Mouse (Mus musculus) heart, postnatal 10 days (tissue): Measurements from ENCODE around the gene Tmem63a. TPM values are rescaled to one million over a fixed set of nuclear protein-coding genes. Genes with fewer than 3 reads are reported as not detected.
"Not testable (repeated sequence)": the region's sequence is repeated elsewhere in the genome, so short reads cannot be mapped to it uniquely, and the experiment has no call there.

Source experiments
- DNase-seq, 2 experiments: peaks; one replicate each; pipeline ENCODE4 v3.0.0; 2021
- intact Hi-C: fragments of 180-260 bp; cut with DNase I; formaldehyde crosslinking; loops from one replicate; pipeline ENCODE4 v1.15.1; 2025
- total RNA-seq, 2 experiments: library from RNA; stranded (reverse); gene quantifications; 2 replicates each; pipeline ENCODE4 v1.2.3; 2021

The Tmem63a gene
- total RNA-seq, 2 experiments from 2014 or later, result 15.1 to 18.5 TPM

DNA sequence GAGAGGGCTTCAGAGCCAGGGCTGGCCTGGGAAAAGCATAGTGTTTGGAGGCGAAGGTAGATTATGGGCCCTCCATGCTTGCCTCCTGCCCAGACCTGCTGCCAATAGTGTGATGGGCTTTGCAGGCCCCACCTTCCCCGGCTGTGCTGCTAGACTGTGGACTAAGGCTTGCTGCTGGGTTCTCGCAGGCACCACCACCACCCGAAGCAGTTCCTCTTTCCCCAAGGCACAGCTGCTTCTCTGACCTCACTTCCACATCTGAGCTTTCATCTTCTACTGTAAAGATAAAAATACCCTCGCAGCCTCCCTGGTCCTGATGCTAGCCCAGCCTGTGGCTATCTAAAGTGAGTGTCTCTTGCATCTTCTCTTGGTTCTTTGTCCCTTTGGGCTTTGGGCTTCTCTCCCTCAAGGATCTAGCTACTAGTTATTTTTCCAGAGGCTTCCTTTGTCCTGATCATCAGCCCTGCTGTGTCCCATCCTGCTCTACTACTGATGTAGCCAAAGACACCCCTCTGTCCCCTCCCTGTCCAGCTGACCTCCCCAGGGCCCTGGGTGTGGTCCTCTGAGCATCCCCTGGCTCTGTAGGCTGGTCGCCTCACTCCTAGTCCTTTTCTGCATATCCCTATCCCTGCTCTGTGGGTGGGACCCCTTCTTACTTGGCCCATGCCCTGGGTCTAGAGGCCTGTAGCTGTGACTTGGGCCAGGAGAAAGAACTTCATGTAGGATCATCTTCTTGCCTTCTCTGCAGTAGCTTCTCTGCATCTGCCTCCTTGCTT is 19.7 kb upstream of the Tmem63a start:
- intact Hi-C loops, result no loop called here
- no peak for DNase-seq

DNA sequence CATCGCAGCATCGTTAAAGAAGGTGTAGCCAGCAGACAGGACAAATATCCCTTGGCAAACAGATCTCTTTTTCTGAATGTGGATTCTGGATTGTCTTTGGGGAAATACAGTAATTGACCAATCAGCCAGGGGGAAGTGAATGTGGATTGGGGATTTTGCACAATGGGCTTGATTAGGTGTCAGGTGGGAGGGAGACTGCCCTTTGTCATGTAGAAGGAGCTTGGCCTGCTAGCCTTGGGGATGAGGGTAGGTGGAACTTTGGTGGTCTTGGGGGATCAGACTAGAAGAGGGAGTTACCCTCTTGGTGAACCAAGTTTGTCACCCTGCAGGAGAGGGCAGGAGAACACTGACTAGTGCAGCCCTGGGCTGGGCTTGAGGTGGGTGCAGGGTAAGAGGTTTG is 17.4 kb upstream of the Tmem63a start:
- intact Hi-C loops, result no loop called here
- DNase-seq, result no peak

DNA sequence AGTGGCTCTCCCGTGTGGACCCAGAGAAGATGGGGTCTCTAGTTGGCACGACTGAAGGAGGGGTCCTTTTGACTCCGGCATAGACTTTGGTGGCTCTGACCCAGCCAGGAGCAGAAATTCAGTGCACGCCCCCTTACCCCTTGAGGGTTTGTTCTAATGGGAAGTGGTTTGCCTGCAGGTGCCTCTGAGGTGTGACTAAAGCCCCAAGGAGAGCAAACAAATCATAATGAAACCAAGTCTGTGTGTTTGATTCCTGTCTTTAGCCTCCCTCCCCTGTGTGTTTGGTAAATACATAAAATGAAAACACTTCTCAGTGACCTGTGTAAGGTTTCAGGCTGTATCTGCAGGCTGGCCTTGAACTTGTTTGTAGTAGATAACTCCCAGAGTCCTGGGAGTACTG is 15.9 kb upstream of the Tmem63a start:
- intact Hi-C loops, result no loop called here
- no peak for DNase-seq

DNA sequence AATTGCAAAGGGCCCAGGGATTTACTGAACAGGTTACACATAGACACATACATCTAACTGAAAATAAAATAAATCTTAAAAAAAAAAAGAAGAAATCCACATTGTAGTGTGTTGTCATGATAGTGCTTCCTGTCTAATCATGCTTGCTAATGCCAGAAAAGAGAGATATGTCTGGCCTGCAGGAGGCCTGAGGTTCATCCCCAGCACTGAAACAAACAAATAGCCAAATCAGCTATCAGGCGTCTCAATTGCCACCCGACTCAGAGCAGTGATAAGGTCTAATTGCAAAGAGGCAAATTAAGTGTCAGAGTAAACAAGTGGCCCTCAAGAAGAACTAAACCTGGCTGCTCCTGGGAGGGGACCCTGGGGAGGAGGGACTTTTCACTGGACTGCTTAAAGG is 12.5 kb upstream of the Tmem63a start:
- intact Hi-C loops, result no loop called here
- no peak for DNase-seq

DNA sequence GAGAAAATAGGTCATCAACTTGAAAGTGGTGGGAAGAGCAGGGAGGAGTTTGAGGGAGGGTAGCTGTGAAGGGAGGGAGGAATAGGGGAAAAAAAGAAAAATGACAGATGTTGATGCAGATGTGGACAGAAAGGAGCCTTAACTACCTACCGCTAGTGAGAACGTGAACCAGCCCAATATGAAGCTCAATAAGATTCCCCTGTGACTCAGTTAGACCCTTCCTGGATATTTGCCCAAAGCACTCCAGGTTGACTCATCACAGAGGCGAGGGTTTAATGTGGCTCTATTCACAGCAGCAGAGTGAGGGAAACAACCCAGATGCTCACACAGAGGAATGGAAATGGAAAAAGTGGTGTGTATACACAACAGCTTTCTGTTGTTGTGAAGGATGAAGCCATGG is 11.0 kb upstream of the Tmem63a start:
- intact Hi-C loops, result no loop called here
- no peak for DNase-seq

DNA sequence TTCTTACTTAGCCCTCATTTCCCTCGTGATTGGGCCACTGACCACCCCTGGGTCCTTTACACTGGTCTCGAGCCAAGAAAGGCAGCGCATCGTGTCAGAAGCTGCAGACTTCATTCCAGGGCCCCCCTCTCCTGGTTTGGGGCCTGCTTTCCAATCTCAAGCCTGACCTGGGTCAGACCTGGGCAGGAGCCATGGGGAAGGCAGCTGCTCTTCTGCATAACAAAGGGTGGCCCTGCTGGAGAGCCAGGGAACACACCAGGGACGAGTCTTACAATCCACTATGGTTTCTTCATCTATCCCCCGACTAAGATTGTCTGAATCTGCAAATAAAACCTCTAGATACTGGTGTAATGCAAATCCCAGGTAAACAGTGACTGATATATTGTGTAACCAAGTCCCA is 8.5 kb upstream of the Tmem63a start:
- DNase-seq, result no peak
- intact Hi-C loops, result no loop called here

DNA sequence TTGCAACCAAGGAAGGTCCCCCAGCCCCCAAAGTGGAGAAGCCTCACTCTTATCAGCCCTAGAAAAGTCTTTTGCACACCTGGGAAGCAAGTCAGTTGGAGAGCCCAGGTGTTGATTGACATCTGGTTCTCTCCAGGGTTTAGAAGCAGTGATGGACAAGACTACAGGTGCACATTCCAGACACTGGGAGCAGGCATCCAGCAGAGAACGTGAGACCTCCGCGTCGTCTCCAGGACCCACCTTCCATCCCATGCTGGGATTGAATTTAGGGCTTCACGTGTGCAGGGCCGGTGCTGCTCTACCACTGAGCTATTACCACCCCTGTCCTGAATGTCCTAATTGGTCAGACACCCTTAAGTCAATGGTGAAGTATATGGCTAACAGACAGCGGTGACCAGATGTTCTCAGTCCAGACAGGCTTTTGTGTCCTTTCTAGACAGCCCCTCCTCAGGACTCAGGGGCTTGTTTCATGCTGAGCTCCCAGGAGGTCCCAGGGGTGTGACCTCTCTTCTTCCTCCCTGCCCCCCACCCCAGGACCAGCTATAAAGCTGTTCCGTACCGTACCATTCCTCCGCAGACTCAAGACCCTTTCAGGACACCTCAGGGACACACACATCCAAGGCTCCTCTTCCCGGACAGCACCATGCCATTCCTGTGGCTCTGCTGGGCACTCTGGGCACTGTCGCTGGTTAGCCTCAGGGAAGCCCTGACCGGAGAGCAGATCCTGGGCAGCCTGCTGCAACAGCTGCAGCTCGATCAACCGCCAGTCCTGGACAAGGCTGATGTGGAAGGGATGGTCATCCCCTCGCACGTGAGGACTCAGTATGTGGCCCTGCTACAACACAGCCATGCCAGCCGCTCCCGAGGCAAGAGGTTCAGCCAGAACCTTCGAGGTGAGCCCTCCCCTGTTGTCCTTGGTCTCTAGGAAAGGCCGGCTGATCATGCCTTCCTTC is 7.4 kb upstream of the Tmem63a start, which contains the start of gene Lefty1:
Lefty1 (plus strand) TSS at position 556 of the 953 bp plus-strand sequence.
- intact Hi-C loops, result no loop called here
- no peak for DNase-seq

DNA sequence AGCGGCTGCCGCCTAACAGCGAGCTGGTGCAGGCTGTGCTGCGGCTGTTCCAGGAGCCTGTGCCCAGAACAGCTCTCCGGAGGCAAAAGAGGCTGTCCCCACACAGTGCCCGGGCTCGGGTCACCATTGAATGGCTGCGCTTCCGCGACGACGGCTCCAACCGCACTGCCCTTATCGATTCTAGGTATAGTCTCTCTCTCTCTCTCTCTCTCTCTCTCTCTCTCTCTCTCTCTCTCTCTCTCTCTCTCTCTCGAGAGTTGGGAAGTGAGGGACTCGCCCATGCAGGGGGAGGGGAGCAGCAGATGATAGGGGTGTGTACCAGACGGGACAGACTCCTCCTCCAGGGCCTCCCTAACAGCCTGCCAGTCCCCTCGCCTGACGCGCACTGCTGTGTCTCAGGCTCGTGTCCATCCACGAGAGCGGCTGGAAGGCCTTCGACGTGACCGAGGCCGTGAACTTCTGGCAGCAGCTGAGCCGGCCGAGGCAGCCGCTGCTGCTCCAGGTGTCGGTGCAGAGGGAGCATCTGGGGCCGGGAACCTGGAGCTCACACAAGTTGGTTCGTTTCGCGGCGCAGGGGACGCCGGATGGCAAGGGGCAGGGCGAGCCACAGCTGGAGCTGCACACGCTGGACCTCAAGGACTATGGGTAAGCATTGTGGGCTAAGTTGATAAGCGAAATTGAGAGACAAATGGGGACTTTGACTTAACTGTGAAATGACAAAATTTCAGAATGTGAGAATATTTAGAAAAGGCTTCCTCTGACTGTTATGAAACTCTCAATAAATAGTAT is 5.3 kb upstream of the Tmem63a start:
- intact Hi-C loops, result not testable (repeated sequence)
- DNase-seq, result peak; percentile 57 to 59

DNA sequence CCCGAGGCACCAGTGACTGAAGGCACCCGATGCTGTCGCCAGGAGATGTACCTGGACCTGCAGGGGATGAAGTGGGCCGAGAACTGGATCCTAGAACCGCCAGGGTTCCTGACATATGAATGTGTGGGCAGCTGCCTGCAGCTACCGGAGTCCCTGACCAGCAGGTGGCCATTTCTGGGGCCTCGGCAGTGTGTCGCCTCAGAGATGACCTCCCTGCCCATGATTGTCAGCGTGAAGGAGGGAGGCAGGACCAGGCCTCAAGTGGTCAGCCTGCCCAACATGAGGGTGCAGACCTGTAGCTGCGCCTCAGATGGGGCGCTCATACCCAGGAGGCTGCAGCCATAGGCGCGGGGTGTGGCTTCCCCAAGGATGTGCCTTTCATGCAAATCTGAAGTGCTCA is 4.5 kb upstream of the Tmem63a start:
- DNase-seq, intact Hi-C loops: not testable (repeated sequence)

DNA sequence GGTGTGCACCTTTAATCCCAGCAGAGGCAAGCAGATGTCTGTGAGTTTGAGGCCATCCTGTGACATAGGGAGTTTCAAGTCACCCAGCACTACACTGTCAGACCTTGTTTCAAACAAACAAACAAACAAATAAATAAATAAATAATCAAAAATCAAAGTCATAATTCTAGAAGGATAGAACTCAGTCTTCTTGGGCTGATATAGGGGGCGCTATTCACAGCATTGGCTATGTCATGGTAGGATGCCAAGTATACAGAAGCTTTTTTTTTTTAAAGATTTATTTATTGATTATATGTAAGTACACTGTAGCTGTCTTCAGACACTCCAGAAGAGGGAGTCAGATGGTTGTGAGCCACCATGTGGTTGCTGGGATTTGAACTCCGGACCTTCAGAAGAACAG is 3.4 kb upstream of the Tmem63a start:
- not testable (repeated sequence) for DNase-seq

DNA sequence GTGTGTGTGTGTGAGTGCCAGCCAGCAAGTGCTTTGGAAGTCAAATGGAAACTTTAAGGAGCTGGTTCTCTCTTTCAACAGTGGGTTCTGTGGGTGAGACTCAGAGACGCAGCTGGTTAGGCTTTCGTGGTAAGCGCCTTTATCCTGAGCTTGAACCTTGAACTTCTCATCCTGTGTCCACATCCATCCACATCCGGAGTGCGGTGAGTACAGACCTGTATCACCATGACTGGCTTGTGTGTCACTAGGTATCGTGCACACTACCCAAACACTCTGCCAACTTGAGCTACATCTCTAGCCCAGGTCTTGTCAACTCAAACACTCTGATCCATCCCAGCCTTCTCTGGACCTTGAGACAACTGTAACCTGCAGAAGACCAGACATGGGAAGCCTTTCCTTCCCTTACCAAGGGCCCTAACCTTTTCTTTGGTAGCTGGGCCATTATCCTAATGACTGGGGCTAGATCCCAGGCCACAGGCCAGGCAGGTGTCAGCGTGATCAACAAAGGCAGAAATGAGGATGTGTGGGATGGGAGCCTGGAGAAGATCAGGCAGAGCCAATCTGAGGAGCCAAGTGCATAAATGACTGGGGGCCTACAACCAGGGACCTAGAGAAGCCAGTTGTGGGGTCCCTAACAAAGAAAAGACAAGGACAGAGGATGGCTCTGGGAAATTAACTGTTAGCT is 1.2 kb upstream of the Tmem63a start:
- intact Hi-C loops, result no loop called here
- no peak for DNase-seq

More for the DNA sequence above, 3.4 kb upstream of the Tmem63a start:
- intact Hi-C loops, result not testable (repeated sequence)

DNA sequence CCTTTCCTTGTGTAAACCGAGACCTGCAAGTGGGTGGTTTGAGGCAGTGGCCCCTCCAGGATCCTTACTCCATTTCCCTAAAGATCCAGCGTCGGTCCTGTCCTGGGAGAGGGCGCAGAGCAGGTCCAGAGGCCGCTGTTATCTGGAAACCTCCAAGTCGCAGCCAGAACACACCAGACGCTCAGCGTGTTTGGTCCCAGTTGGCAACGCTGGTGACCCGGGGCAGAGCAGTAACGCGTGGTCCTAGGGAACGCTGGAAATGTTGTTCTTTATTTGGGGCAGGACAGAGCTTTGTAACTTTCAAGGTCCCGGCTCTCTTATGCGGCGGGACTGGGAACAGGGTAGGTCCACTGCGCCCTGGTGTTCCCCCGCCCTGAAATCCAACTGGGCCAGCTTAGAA is 418 bp upstream of the Tmem63a start:
- no peak for DNase-seq
- intact Hi-C loops, result loop anchor here (2.0 kb wide), 1 partner anchor 37 kb away; the partner anchor contains the start of gene Pycr2

DNA sequence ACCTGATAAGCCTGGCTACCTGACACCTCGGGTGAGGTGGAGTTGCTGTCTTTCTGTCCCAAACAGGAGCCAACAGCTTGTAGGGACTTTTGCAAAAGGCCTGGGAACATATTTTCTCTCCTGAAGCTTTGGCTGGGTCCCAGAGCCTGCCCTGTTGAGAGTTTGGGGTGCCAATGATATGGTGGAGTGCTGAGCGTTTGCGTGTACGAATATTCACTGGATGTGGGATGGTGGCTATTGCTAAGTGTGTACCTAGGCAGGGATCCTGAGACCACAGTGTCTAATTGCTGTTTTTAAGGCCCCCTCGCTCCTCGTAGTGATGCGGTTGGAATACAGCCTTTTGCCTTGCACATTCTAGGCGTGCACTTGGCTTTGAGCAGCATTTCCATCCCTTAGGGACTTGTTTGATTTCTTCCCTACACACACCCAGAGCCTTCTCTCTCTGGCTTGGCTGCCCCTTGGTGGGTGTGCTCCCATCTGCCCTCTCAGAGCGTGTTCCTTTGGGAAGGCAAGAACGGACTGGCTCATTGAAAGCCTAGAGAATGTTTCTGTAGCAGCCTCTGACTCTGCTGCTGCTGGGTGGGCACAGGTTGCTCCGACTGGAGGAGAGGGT is 994 bp downstream of the Tmem63a start:
- intact Hi-C loops, result loop anchor here (2.0 kb wide), 1 partner anchor 38 kb away; the partner anchor contains the start of gene Pycr2
- peak; percentile 42 to 49 for DNase-seq

DNA sequence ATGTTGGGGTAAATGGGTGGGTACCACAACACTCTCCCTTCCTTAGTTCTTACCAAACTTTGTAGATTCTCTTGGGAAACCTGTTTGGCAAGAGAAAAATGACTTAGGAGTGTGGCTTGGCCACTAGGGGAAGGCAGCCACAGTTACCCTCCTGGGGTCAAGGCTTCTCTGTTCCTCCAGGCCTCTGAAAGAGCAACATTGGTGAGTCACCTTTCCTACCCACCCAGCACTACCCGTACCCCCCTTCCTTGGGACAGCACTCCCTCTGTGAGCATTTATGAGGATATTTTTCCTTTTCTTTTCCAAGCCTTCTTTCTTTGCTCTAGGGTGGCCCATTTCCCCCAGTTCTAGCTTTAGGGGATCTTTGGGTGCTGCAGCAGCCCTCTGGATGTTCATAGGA is 1.8 kb downstream of the Tmem63a start:
- no peak for DNase-seq
- intact Hi-C loops, result loop anchor here (2.0 kb wide), 1 partner anchor 39 kb away; the partner anchor contains the start of gene Pycr2

DNA sequence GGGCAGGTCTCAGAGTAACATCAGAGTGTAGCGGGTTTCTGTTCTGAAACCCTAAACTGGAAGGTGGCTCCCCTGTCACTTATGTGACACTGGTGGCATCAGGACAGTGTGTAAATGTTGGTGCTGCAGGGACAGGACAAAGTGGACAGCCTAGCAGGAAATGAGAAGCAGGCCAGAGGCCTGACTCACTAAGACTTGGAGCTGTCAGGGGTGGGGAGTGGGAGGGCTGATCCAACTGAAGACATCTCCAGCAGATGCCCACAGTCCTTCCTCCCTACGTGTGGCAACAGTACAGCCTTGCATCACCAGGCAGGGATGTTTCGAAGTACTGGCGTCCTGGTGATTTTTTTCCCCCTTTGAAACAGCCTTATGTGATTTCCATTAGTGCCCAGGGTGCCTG is 2.4 kb downstream of the Tmem63a start:
- intact Hi-C loops, result no loop called here
- peak in 1 of 2 experiments; percentile 35 for DNase-seq

DNA sequence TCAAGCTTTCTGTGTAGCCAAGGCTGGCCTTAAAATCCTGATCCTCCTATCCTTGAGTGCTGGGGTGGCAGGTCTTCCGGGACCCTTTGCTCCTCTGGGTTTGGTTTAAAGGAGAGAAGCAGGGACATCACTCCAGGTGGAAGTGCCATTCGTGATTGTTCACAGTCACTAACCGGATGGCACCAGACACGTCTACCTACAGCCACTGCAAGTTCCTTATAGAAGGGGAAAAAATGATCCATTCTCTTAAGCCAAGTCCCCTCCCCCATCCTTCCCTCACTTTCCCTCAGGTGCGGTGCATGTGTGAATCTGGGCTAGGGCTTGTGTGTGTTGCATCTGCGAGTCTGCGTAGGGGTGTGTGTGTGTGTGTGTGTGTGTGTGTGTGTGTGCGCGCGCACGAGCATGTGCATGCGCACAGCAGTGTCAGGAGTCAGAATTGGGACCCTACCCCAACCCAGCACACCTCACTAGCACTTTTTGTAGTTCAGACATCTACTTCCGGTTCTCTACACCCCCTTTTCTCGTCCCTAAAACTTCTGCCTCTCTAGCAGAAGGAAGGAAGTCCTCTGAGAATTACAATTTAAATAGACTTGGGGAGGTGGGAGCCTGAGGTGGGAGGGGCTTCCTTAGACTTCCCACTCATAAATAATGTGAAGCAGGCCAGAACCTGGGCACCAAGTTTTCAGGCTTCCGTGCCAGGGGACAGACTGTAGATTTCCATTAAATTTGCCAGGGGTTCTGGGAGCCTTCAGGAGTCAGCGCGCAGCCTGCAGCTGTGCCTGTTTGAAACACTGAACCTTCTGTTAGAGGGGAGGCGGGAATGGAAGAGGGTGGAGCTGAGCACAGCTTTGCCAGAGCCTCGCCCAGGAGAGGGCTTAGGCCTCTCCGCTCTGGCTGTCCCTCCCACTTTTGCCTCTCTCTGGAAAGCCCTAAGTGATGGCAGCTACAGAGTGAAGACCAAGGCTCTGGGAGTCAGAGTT is 3.1 kb downstream of the Tmem63a start:
- intact Hi-C loops, result no loop called here
- peak; percentile 68 to 74 for DNase-seq

DNA sequence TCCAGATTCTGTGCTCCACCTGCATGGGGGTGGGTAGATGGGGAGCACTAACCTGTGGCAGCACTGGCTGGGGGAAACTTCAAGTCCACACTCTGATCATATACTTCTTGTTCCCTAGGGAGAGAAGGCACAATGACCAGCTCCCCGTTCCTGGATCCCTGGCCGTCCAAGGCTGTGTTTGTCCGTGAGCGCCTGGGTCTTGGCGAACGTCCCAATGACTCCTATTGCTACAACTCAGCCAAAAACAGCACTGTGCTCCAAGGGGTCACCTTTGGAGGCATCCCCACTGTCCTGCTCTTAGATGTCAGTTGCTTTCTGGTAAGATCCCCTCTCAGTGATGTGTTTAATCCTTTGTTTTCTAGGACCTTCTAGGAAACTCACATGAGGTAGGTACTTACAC is 4.3 kb downstream of the Tmem63a start:
- DNase-seq, result no peak
- intact Hi-C loops, result no loop called here

DNA sequence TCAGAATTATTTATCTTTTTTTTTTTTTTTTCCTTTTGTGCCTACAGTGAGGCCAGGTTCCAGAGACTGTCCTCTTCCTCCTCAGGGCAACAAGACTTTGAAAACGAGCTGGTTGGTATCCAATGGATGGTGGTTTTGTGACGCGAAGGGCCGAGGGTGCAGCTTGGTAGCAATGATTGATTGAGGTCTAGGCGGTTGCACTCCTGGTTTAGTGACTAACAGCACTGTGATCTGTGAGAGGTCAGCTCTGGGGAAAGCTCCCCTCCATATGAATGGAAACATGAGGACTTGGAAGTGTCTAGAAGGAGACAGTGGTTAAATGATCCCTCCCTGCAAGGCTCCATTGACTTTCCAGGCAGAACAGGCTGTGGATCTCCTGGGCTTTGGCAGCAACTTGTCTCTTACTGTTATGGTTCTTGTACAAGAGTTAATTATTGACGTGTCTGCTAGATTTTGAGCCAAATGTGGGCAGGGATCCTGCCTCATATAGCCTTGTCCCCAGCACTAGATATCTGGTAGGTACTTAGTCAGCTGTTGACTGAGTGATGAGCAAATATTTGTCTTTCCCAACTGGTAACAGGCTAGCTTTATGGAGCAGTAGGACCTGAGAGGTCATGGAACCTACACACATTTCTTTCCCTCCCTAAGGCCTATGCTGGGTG is 10.1 kb downstream of the Tmem63a start:
- intact Hi-C loops, result no loop called here
- no peak for DNase-seq
